Mouse (Mus musculus) brown adipose tissue, adult 24 weeks (tissue): Measurements from ENCODE around the gene Olfr869. TPM values are rescaled to one million over a fixed set of nuclear protein-coding genes. Genes with fewer than 3 reads are reported as not detected.

ENCODE experiments used
- H3K27ac ChIP-seq: fragments of 200-500 bp; replicated peaks from 2 replicates; pipeline ENCODE4 v1.5.1; 2012; ENCODE audit warnings: low read depth, mild to moderate bottlenecking, low read length
- H3K4me1 ChIP-seq: fragments of 200-500 bp; 2 replicates; pipeline ENCODE4 v1.6.1; 2012; ENCODE audit warnings: low read length, mixed read lengths; ENCODE audit not compliant: control insufficient read depth, insufficient read depth, insufficient read length
- H3K4me3 ChIP-seq: fragments of 200-500 bp; 2 replicates; pipeline ENCODE4 v1.5.1; 2012; ENCODE audit warnings: low read depth, mild to moderate bottlenecking, low read length, moderate library complexity; ENCODE audit not compliant: insufficient read depth
- polyA plus RNA-seq: library from polyadenylated mRNA; stranded (reverse); fragments of >200 nt; gene quantifications from 2 replicates; pipeline ENCODE4 v1.2.4, GENCODE M21; 2012; ENCODE audit not compliant: missing spikeins, insufficient read depth, insufficient read length

Gene Olfr869
- not detected in 2 replicates for polyA plus RNA-seq

GRCm38 (mm10) chr9:20128709-20129108 lies at the start of gene Olfr869:
TSS of gene Olfr869 (plus strand) at chr9:20129009.
- H3K27ac ChIP-seq: no peak within 1 kb of the TSS
- H3K4me1 ChIP-seq: no peaks in the 10 kb centered on the region
- H3K4me3 ChIP-seq: no peak within 1 kb of the TSS

GRCm38 (mm10) chr9:20098326-20098725 lies 30.5 kb upstream of the Olfr869 start, which contains the start of gene Olfr868:
TSS of gene Olfr868 (plus strand) at chr9:20098626.
- Histone ChIP-seq H3K4me3 (no peak within 1 kb of the TSS), H3K27ac (no peak within 1 kb of the TSS), H3K4me1 (no peaks in the 10 kb centered on the region)

GRCm38 (mm10) chr9:20149706-20150105 lies 20.9 kb downstream of the Olfr869 start:
- H3K4me1 ChIP-seq: no peaks in the 10 kb centered on the region
- no peak overlapping the region for H3K4me3 ChIP-seq
- H3K27ac ChIP-seq: no peak overlapping the region

- no peaks in the 10 kb centered on the region for H3K4me1 ChIP-seq
- no peak within 1 kb of the TSS for H3K27ac ChIP-seq
- H3K4me3 ChIP-seq: no peak within 1 kb of the TSS
Measured at GRCm38 (mm10) chr9:20173957-20174356, 45.1 kb downstream of the Olfr869 start, which contains the start of gene Olfr870. TSS of gene Olfr870 (minus strand) at chr9:20174057.

- no peak overlapping the region for H3K27ac ChIP-seq
- H3K4me1 ChIP-seq: no peaks in the 10 kb centered on the region
- H3K4me3 ChIP-seq: no peak overlapping the region
Measured at GRCm38 (mm10) chr9:20179463-20179862, 50.7 kb downstream of the Olfr869 start.

Other genes with a start within 250 kb of the Olfr869 start
- gene Olfr862, start 241.0 kb upstream of the Olfr869 start, polyA plus RNA-seq: not detected in 2 replicates
- gene Olfr77, start 212.1 kb upstream of the Olfr869 start, polyA plus RNA-seq: not detected in 2 replicates
- not detected in 2 replicates for gene Olfr866, start 101.0 kb upstream of the Olfr869 start, polyA plus RNA-seq
- not detected in 2 replicates for gene Olfr867, start 71.4 kb upstream of the Olfr869 start, polyA plus RNA-seq
- gene Olfr868, start 30.4 kb upstream of the Olfr869 start, polyA plus RNA-seq: not detected in 2 replicates
- gene Olfr870, start 45.0 kb downstream of the Olfr869 start, polyA plus RNA-seq: not detected in 2 replicates
- not detected in 2 replicates for gene Olfr871, start 83.2 kb downstream of the Olfr869 start, polyA plus RNA-seq
- not detected in 2 replicates for gene Olfr872, start 108.1 kb downstream of the Olfr869 start, polyA plus RNA-seq
- not detected in 2 replicates for gene Olfr39, start 153.3 kb downstream of the Olfr869 start, polyA plus RNA-seq
- gene Olfr873, start 169.5 kb downstream of the Olfr869 start, polyA plus RNA-seq: 1.5 and 1.6 TPM in 2 replicates
- gene Olfr18, start 207.1 kb downstream of the Olfr869 start, polyA plus RNA-seq: not detected in 2 replicates